Mouse (Mus musculus): ENCODE data around the gene Colq. TPM values are rescaled to one million over a fixed set of nuclear protein-coding genes. Genes with fewer than 3 reads are reported as not detected.

Gene Colq
- polyA plus RNA-seq, 2 experiments, result 4.3 to 4.9 TPM

DNA sequence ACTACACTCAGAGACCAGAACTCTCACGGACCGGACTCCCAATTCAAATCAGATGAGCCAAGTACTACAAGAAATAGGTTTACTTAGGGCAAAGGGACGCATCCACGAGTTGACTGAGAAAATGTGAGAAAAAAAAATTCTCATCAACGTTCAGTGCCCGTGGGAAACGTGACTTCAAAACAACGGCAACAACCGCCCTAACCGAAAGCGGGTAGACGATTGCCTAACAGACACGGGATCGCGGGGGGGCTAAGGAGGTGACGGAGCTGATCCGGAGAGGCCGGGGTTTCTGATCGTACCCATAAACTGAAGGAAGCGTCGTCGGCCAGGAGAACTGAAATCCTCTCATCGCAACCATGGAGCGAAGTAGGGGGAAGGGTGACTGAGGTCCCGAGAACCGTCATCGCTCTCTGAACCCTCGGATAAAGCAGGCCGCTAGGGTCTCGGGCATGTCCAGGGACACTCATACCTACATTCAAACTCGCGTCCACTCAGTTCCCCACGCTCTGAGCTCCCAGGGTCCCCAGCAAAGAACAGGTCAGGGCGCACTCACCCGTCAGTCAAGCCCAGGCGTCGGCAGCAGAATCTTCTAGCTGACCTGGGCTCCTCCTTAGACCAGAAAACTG is 96.7 kb downstream of the Colq start, which contains the start of gene Eaf1:
Gene Eaf1, plus strand, starts transcription at position 51 of the 626 bp plus-strand sequence.
- H3K4me2 ChIP-seq (replicated peaks; ENCODE audit: low read depth, low read length, severe bottlenecking), result peak within 1 kb of the TSS; percentile 85
- ATAC-seq (ENCODE audit: low FRiP score, low read depth) (peak; percentile 44), DNase-seq (ENCODE audit: low spot score) (peak; percentile 16)
- peaks cover 42% of the 10 kb centered on the region for H3K36me3 ChIP-seq (ENCODE audit: control insufficient read depth, insufficient read depth, low read length)
- no peaks in the 10 kb centered on the region for H3K27me3 ChIP-seq (ENCODE audit: control insufficient read depth, insufficient read depth, low read length)
- TF ChIP-seq POLR2A (IDR thresholded peaks at IDR 0.05; ENCODE audit: borderline replicate concordance, extremely low read depth, insufficient read depth, insufficient read length), result no peak
- peaks cover 19% of the 10 kb centered on the region for H3K4me1 ChIP-seq (ENCODE audit: control insufficient read depth, insufficient read depth, low read length)
- peak within 1 kb of the TSS; percentile 85 for H3K4me3 ChIP-seq (replicated peaks; ENCODE audit: low read length)
- WGBS, result 1% methylated on average over 37 of the region's 37 CpGs
- peak within 1 kb of the TSS; percentile 87 for H3K27ac ChIP-seq (replicated peaks; ENCODE audit: low read depth, low read length)
- peak within 1 kb of the TSS; percentile 83 for H3K9ac ChIP-seq (ENCODE audit: low read depth, low read length, severe bottlenecking)
- no peaks in the 10 kb centered on the region for H3K9me3 ChIP-seq (ENCODE audit: control insufficient read depth, low read length)

DNA sequence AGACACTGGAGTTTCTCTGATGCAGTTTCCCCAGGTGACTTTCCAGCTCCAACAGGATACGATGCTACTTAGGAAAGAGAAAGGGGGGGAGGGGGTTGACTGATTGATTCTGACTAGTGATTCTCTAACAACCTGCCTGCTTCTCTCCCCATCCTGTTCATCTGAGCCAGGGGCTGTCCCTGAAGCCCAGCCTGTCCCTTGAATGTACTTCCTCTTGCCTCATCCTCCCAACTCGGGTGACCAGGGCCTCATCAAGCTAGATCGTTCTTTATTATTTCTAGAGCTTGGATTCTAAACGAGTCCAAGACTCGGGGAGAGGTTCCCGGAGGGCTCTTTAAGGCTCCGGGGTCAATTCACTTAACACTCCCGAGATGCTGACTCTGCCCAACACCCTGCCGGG is 97.2 kb downstream of the Colq start:
- peak overlapping the region; percentile 85 for H3K4me2 ChIP-seq (replicated peaks; ENCODE audit: low read depth, low read length, severe bottlenecking)
- peaks cover 42% of the 10 kb centered on the region for H3K36me3 ChIP-seq (ENCODE audit: control insufficient read depth, insufficient read depth, low read length)
- H3K27ac ChIP-seq (replicated peaks; ENCODE audit: low read depth, low read length), result no peak overlapping the region
- DNase-seq (ENCODE audit: low spot score) (no peak), ATAC-seq (ENCODE audit: low FRiP score, low read depth) (no peak)
- H3K9me3 ChIP-seq (ENCODE audit: control insufficient read depth, low read length), result no peaks in the 10 kb centered on the region
- H3K4me1 ChIP-seq (ENCODE audit: control insufficient read depth, insufficient read depth, low read length), result peaks cover 19% of the 10 kb centered on the region
- WGBS, result 37% methylated on average over 9 of the region's 9 CpGs
- H3K27me3 ChIP-seq (ENCODE audit: control insufficient read depth, insufficient read depth, low read length), result no peaks in the 10 kb centered on the region
- no peak for TF ChIP-seq POLR2A (IDR thresholded peaks at IDR 0.05; ENCODE audit: borderline replicate concordance, extremely low read depth, insufficient read depth, insufficient read length)
- peak overlapping the region; percentile 85 for H3K4me3 ChIP-seq (replicated peaks; ENCODE audit: low read length)
- H3K9ac ChIP-seq (ENCODE audit: low read depth, low read length, severe bottlenecking), result peak overlapping the region; percentile 83

DNA sequence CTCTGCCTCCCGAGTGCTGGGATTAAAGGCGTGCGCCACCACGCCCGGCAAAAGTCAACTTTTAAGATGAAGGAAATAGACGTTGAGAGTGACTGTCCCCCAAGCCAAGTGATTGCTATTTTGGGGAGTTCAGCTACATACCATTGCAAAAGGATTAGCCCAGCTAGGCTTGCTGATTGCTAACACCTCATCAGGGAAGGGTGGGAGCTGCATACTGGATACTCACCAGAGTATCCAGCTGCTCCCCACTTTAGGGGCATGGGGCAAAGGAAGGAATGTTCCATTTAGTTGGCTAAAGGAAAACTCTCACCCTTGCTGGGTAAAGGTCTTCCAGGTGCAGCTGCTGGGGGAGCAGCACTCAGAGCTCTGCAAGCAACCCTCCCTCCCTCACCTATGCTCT is 103.1 kb downstream of the Colq start:
- peaks cover 85% of the 10 kb centered on the region for H3K36me3 ChIP-seq (ENCODE audit: control insufficient read depth, insufficient read depth, low read length)
- DNase-seq (ENCODE audit: low spot score), result no peak
- H3K27me3 ChIP-seq (ENCODE audit: control insufficient read depth, insufficient read depth, low read length), result no peaks in the 10 kb centered on the region
- no peak for ATAC-seq (ENCODE audit: low FRiP score, low read depth)
- no peak overlapping the region for H3K9ac ChIP-seq (ENCODE audit: low read depth, low read length, severe bottlenecking)
- H3K4me1 ChIP-seq (ENCODE audit: control insufficient read depth, insufficient read depth, low read length), result no peaks in the 10 kb centered on the region
- H3K4me3 ChIP-seq (replicated peaks; ENCODE audit: low read length), result no peak overlapping the region
- H3K9me3 ChIP-seq (ENCODE audit: control insufficient read depth, low read length), result no peaks in the 10 kb centered on the region
- H3K27ac ChIP-seq (replicated peaks; ENCODE audit: low read depth, low read length), result no peak overlapping the region
- no peak for TF ChIP-seq POLR2A (IDR thresholded peaks at IDR 0.05; ENCODE audit: borderline replicate concordance, extremely low read depth, insufficient read depth, insufficient read length)
- H3K4me2 ChIP-seq (replicated peaks; ENCODE audit: low read depth, low read length, severe bottlenecking), result no peak overlapping the region
- WGBS, result 94% methylated on average over 6 of the region's 6 CpGs

DNA sequence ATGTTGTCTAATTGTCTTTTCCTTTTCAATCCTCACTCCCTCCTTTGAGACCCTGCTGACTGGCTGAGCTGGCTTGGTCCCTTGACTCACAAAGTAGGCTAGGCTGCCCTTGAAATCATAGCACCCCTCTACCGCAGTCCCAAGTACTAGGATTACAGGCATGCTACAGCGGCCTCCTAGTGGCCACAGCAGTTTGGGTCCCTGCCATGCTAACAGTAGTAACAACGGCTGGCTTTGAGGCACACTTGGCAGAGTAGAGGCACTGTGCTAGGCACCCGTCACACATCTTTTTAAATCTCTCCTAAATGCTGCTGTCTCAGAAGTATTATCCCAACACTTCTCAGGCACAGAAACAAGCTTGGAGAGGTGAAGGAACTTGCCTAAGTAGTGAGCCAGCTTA is 104.7 kb downstream of the Colq start:
- Histone ChIP-seq H3K27ac (replicated peaks; ENCODE audit: low read depth, low read length) (no peak overlapping the region), H3K9me3 (ENCODE audit: control insufficient read depth, low read length) (no peaks in the 10 kb centered on the region), H3K9ac (ENCODE audit: low read depth, low read length, severe bottlenecking) (no peak overlapping the region), H3K36me3 (ENCODE audit: control insufficient read depth, insufficient read depth, low read length) (peaks cover 90% of the 10 kb centered on the region), H3K4me1 (ENCODE audit: control insufficient read depth, insufficient read depth, low read length) (no peaks in the 10 kb centered on the region), H3K27me3 (ENCODE audit: control insufficient read depth, insufficient read depth, low read length) (no peaks in the 10 kb centered on the region), H3K4me3 (replicated peaks; ENCODE audit: low read length) (no peak overlapping the region), H3K4me2 (replicated peaks; ENCODE audit: low read depth, low read length, severe bottlenecking) (no peak overlapping the region)
- no peak for DNase-seq (ENCODE audit: low spot score)
- no peak for TF ChIP-seq POLR2A (IDR thresholded peaks at IDR 0.05; ENCODE audit: borderline replicate concordance, extremely low read depth, insufficient read depth, insufficient read length)
- ATAC-seq (ENCODE audit: low FRiP score, low read depth), result no peak
- WGBS, result 82% methylated on average over 4 of the region's 4 CpGs

DNA sequence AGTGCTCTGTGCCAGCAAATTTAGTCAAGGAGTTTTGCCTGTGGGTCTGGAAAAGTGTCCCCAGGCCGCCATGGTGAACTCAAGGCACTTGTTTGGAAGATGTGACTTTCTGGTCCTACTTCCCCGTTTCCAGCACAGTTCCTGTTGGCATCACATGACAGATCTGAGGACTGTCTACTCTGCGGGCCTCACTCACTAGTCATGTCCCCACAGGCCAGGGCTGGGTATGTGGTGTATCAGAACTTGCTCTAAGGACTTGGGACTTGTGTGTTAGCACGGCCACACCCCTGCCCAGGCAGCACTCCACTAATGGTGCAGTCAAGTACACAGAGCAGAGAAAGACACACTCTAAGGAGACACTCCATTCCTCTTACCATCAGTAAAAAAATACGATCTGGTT is 108.7 kb downstream of the Colq start:
- Histone ChIP-seq H3K27ac (replicated peaks; ENCODE audit: low read depth, low read length) (no peak overlapping the region), H3K27me3 (ENCODE audit: control insufficient read depth, insufficient read depth, low read length) (no peaks in the 10 kb centered on the region), H3K4me2 (replicated peaks; ENCODE audit: low read depth, low read length, severe bottlenecking) (no peak overlapping the region), H3K9ac (ENCODE audit: low read depth, low read length, severe bottlenecking) (no peak overlapping the region), H3K9me3 (ENCODE audit: control insufficient read depth, low read length) (no peaks in the 10 kb centered on the region), H3K4me3 (replicated peaks; ENCODE audit: low read length) (no peak overlapping the region), H3K4me1 (ENCODE audit: control insufficient read depth, insufficient read depth, low read length) (no peaks in the 10 kb centered on the region), H3K36me3 (ENCODE audit: control insufficient read depth, insufficient read depth, low read length) (peaks cover 88% of the 10 kb centered on the region)
- DNase-seq (ENCODE audit: low spot score) (no peak), ATAC-seq (ENCODE audit: low FRiP score, low read depth) (no peak)
- no peak for TF ChIP-seq POLR2A (IDR thresholded peaks at IDR 0.05; ENCODE audit: borderline replicate concordance, extremely low read depth, insufficient read depth, insufficient read length)
- WGBS, result 92% methylated on average over 5 of the region's 5 CpGs
